Mouse (Mus musculus): ENCODE results near the gene Scamp5.

DNA sequence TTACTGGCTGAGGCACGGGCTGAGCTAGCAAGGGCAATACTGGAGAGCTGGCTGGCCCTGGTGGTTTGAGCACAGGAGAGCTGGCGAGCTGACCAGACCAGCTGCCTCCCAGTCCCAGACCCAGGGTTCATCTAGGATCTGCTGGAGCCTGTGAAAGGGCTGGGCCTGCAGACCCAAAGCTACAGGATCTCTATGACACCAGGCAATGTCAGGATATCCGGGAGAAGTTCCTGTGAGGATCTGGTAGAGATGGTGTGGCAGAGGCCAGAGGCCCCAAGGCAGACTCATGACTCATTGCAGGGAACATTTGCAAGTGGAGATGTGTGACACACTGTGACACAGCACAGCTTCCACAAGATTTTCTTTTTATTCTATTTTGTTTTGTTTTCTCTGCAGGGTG, 42.7 kb downstream of the Scamp5 start:
- no peak for TF ChIP-seq CTCF (IDR thresholded peaks at IDR 0.05; ENCODE audit: low read depth, low read length)
- no peak for TF ChIP-seq POLR2A (IDR thresholded peaks at IDR 0.05; ENCODE audit: borderline replicate concordance, low read depth, low read length)

All from bone marrow macrophage, adult 2 months (primary cell).